Mouse (Mus musculus) G1E-ER4 (cell line): Measurements from ENCODE around the gene Ddah2. TPM values are rescaled to one million over a fixed set of nuclear protein-coding genes. Genes with fewer than 3 reads are reported as not detected.
A peak's percentile ranks its signal among the peaks of the same experiment; 100 is the strongest.

Source experiments
- GATA1 ChIP-seq: IDR thresholded peaks from one replicate; pipeline ENCODE4 v1.8.0; 2012; ENCODE audit warnings: low read length, inconsistent platforms
- polyA plus RNA-seq: library from polyadenylated mRNA; stranded (reverse); fragments of >175 nt; gene quantifications from 2 replicates; pipeline ENCODE4 v1.2.3, GENCODE M21; 2012

Ddah2 gene
- polyA plus RNA-seq, 1 experiment: 185 TPM

DNA sequence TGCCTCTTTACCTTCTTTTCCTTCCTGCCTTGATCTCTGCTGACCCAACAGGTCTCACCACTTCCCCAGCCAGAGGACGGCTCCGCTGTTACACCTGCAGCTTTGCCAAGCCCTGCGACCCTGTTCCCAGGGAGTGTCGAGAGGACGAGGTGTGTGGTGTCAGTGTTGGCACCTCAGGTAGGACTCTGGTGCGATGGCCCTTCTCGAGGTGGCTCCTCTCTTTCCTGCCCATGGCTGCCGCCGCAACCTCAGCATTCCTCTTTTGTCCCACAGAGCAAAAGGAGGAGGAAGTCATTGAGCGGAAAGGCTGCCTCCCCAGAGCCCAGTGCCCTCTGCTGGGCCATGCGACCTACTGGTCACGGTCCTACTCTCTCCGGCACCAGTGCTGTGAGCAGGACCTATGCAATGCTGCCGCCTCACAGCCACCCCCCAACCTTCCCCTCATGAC lies 19.0 kb downstream of the Ddah2 start, which contains the start of gene Ly6g6d:
Gene Ly6g6d (minus strand): TSS at position 280 of the 448 bp plus-strand sequence.
- TF ChIP-seq GATA1: no peak

DNA sequence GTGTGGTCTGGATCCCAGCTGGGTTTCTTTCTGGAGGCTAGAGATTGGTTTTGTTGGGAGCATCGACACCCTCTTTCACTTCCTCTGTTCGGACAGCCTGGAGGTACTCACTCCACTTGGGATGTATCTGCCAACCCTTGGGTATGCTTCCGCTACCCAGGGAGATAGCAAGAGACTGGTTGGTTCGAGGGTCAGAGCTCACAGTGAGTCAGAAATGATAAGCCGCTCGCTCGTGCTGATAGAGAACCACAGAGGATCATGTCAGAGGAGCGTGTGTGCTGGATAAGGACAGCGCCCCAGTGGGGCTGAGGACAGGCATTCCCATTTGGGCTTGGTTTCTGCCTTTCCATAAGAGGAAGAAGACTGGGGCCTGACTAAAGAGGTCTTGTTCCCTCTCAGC lies 20.9 kb downstream of the Ddah2 start:
- peak; percentile 99 for TF ChIP-seq GATA1

GRCm38 (mm10) chr17:35080248-35080647 lies 21.4 kb downstream of the Ddah2 start:
- TF ChIP-seq GATA1: no peak

GRCm38 (mm10) chr17:35080710-35081109 lies 21.9 kb downstream of the Ddah2 start:
- TF ChIP-seq GATA1: no peak

DNA sequence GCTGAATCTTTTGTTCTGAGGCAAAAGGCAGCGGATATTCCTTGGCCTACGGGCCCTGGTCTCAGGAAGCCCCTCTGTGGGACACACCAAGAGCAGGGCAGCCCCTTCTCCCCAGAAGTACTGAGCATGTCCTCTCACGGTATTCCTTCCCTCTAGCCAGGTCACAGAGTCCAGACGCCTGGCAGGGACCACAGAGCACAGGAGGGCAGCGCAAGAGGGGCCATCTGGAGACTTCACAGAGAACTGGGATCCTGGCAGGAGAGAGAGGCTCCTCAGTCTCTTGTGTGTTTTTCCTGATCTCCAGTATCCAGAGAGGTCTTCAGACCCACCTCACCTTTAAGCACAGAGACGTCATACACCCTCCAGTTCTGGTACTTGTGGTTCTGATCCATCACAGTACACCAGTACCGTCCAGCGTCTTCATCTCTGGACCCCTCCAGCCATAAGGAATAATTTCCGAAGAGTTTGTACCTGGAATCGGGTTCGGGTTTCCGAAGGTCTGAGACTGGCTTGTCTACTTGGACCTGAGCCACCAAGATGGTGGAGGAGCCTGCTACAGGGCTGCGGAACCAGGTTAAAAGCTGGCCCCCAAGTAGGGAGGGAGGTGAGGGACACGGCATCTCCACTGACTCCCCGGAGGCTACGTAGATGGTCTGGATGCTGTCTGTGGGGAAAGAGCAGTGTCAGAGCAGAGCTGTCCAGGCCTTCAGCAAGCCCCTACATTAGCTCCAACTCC lies 24.2 kb downstream of the Ddah2 start:
- no peak for TF ChIP-seq GATA1

- TF ChIP-seq GATA1: no peak
Measured at GRCm38 (mm10) chr17:35083929-35084497, 25.2 kb downstream of the Ddah2 start.

- no peak for TF ChIP-seq GATA1
Measured at GRCm38 (mm10) chr17:35085208-35085865, 26.5 kb downstream of the Ddah2 start, which contains the start of gene Ly6g6f. Gene Ly6g6f, minus strand, starts transcription at chr17:35085610.

- TF ChIP-seq GATA1: no peak
Measured at GRCm38 (mm10) chr17:35088151-35088550, 29.3 kb downstream of the Ddah2 start.

DNA sequence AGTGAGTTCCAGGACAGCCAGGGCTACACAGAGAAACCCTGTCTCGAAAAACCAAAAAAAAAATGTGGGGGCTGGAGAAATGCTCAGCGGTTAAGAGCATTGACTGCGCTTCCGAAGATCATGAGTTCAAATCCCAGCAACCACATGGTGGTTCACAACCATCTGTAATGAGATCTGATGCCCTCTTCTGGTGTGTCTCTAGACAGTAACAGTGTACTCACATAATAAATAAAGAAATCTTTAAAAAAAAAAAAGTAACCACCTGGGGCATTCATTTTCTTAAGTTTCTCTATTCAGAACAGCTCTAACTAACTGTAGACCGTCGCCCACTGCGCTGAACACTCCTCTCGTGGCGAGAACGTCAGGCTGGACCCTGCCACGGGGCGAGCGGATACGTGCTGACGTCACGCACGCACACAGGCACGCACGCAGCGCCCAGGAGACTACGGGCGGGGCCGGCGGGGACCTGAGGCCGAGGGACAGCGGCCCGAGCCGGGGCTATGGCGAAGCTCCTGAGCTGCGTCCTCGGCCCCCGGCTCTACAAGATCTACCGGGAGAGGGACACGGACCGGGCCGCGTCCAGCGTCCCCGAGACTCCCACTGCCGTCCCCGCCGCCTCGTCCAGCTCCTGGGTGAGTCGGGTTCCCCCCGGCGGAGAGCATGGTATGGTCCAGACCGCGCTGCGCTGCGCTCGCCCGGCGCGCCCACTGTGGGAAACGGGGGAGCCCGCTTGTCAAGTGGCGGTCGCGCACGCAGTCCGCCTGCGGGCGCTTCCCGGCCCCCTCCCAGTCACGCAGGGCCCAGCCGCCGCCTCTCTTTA lies 30.2 kb downstream of the Ddah2 start, which contains the start of gene Abhd16a:
Gene Abhd16a (plus strand): TSS at position 439 of the 820 bp plus-strand sequence.
- no peak for TF ChIP-seq GATA1

DNA sequence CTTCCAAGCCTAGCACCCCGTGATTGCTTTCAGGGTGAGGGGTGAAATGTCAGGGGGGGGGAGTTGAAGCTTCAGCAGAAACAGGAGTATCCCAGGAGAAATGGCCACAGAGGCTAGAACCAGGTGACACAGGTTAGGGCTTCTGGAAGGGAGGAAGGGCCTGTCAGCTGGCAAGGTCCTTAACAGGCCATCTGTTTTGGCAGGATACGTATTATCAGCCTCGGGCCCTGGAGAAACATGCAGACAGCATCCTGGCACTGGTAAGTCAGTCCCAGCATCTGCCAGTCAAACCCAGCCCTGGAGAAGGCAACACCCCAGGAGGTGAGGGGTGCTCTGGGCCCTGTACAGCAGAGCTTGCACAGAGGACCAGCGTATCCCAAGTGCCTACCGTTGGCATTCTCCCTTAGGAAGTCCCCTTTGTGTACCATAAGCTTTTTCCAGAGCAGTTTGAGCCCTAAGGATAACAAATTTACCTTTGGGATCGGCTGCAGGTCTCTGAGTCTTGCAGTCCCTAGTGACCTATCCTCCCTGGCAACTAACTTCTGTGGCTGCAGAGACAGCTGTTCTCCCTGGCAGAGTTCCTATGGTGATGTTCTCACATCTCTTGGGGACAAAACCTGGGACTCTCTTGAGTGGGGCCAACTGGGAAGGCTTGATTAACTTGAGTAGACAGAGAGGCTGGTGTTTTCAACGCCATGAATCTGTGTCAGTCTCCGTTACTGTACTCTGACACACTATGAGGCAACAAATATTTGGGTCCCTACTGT lies 31.5 kb downstream of the Ddah2 start:
- TF ChIP-seq GATA1: no peak

DNA sequence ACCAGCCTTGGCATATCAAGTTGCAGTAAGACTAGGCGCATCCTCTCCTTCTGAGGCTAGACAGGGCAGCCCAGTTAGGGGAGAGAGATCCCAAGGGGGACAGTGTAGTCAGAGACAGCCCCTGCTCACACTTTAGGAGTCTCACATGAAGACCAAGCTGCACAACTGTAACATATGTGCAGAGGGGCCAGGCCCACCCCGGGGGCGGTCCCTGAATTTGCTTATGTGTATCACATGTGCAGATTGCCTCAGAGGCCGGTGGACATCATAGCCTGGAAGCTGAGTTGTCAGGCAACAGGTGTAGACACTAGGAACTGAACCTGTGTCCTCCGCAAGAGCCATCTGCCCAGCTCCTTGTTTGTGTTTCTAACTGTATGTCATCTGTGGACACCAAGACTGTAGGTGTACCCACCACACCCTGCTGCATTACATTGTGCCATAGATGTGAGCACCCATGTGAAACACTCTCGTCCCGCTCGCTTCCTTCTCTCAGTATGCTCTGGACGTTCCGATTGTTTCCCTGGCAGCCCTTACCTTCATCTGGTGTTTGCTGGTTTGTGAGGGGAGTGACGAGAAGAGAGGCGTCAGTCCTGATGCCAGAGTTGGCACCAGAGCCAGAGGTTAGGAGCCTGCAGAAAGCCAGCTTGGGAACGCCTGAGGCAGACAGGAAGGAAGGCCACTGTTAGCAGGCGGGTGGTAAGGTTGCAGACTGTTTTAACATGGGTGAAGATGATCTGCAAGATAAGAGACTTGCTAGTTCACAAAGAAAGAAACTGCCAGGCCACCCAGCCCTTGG lies 33.8 kb downstream of the Ddah2 start:
- TF ChIP-seq GATA1: no peak

DNA sequence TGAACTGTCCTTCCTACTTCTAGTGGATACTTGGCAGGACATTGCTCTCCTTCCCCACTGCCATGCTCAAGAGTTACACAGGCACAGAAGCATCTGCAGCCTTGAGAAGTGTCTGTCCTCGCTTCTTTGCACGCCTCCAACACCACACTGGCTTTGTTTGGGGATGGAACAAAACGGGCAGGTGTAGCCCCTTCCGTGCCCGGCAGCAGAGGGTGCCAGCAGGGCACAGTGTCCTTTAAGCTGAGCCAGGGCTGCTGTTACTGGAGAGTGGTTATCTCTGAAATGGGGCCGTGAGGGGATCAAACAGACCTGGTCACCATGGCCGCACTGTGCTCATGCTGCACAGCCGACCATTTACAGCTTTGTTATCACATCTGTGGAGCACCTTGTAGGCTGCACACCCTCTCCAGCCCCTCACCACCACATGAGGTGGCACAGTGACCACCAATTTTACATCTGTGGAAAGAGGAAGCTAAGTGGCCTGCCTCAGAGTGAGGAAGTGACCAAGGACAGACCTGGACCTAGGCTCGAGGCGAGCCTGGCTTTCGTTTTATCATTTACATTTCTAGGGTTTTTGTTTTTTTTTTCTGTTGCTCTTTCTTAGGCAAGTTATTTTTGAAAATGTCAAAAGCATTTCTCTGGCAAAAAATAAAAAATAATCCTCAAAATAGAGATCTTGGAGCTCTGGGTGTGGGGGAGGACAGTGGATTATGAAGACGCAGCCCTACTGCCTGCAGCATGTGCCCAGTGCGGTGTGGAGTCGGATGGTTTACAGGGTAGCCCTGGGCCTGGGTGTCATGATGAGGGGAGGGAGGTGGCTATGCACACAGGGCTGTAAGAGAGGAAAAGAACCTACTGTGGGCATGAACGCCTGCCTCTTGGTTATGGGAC lies 35.9 kb downstream of the Ddah2 start:
- no peak for TF ChIP-seq GATA1

GRCm38 (mm10) chr17:35096597-35096996 lies 37.8 kb downstream of the Ddah2 start:
- TF ChIP-seq GATA1: no peak

- no peak for TF ChIP-seq GATA1
Measured at GRCm38 (mm10) chr17:35097164-35097655, 38.4 kb downstream of the Ddah2 start.
